Mouse (Mus musculus) heart, postnatal 14 days (tissue): Measurements from ENCODE around the gene Vmn2r70. TPM values are rescaled to one million over a fixed set of nuclear protein-coding genes. Genes with fewer than 3 reads are reported as not detected.

Source experiments
- DNase-seq, 2 experiments: peaks; one replicate each; pipeline ENCODE4 v3.0.0; 2021 to 2022
- intact Hi-C: fragments of 180-260 bp; cut with DNase I; formaldehyde crosslinking; loops from one replicate; pipeline ENCODE4 v1.15.1; 2025
- long read RNA-seq, 2 experiments: library from polyadenylated mRNA; stranded (forward); transcript quantifications; one replicate each; pipeline ENCODE4 v2.0.0; 2021
- total RNA-seq, 2 experiments: library from RNA; stranded (reverse); gene quantifications; 2 replicates each; pipeline ENCODE4 v1.2.3; 2021

The Vmn2r70 gene
- not detected for total RNA-seq
- long read RNA-seq, experiment 1, result 0 reads
- long read RNA-seq, experiment 2, result 0 reads

- DNase-seq, result no peak
- intact Hi-C loops, result no loop called here
Observed at GRCm38 (mm10) chr7:85569092-85569491, at the start of gene Vmn2r70. TSS of gene Vmn2r70 (minus strand) at chr7:85569192.

DNA sequence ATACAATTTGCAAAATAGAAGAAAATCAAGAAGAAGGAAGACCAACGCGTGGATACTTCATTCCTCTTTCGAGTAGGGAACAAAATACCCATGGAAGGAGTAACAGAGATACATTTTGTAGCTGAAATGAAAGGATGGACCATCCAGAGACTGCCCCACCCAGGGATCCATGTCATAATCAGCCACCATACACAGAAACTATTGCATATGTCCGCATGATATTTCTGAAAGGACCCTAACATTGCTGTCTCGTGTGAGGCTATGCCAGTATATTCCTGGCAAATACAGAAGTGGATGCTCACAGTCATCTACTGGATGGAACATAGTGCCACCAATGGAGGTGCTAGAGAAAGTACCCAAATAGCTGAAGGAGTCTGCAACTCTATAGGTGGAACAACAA lies 6.2 kb downstream of the Vmn2r70 start, which contains the start of gene Vmn2r71:
Vmn2r71 (plus strand) TSS at position 301 of the 400 bp plus-strand sequence.
- intact Hi-C loops, result no loop called here
- DNase-seq, result no peak

- no peak for DNase-seq
- intact Hi-C loops, result no loop called here
Observed at GRCm38 (mm10) chr7:85543118-85543517, 25.9 kb downstream of the Vmn2r70 start.

- no peak for DNase-seq
- intact Hi-C loops, result no loop called here
Observed at GRCm38 (mm10) chr7:85542108-85542507, 26.9 kb downstream of the Vmn2r70 start.

Other genes starting within 250 kb of the Vmn2r70 start
- gene Vmn2r69, start 153.3 kb downstream of the Vmn2r70 start, total RNA-seq, result not detected
- gene Vmn2r71, start 6.1 kb downstream of the Vmn2r70 start, total RNA-seq, result not detected
- not detected for gene Vmn2r72, start 185.9 kb upstream of the Vmn2r70 start, total RNA-seq